In genomic region chr8:125128305-125128704, GRCm38 (mm10) we compare ENCODE assay signal across 8 mouse cellular contexts.
DNase-seq lines count a peak whose midpoint lies in the region; ATAC-seq and TF ChIP-seq lines count a peak whose summit lies in the region.
"Had no signal": no experiment of that assay in that cellular context is flagged by ENCODE, and none has a peak within 500 bp of the region (broad histone marks: within the 10 kb centered on the region; RNA-seq: fewer than 3 reads in every experiment).

No protein-coding gene starts in this region.

- H3K27me3 ChIP-seq in kidney, embryonic 15.5 days, result peaks cover 7% of the 10 kb centered on the region; the same call in 1 of the 2 replicates
- no peaks in the 10 kb centered on the region for H3K27me3 ChIP-seq in lung, embryonic 14.5 days (ENCODE audit: insufficient read depth, low read length)

- ATAC-seq in kidney, embryonic 15.5 days (replicated peaks; ENCODE audit: low FRiP score), result no peak
- no peak; the same call in 1 of the 2 replicates for ATAC-seq in lung, embryonic 14.5 days (ENCODE audit: insufficient read depth)

- H3K9ac ChIP-seq in kidney, embryonic 15.5 days, result no peak overlapping the region
- no peak overlapping the region for H3K9ac ChIP-seq in ES-E14 (ENCODE audit: insufficient read depth, low read depth, low read length, poor library complexity, severe bottlenecking)
- no peak overlapping the region for H3K9ac ChIP-seq in lung, embryonic 14.5 days
- H3K9ac ChIP-seq: midbrain, embryonic 12.5 days had no signal

- H3K4me3 ChIP-seq in kidney, embryonic 15.5 days (replicated peaks), result no peak overlapping the region
- H3K4me3 ChIP-seq in ES-E14 (ENCODE audit: insufficient read depth in 1 of 2, low read depth in 1 of 2, low read length in 2 of 2, poor library complexity in 1 of 2, severe bottlenecking in 1 of 2), result no peak overlapping the region
- H3K4me3 ChIP-seq in lung, embryonic 14.5 days (ENCODE audit: low read depth, low read length), result no peak overlapping the region
- H3K4me3 ChIP-seq: midbrain, embryonic 12.5 days had no signal

- H3K4me1 ChIP-seq in kidney, embryonic 15.5 days, result peaks cover 7% of the 10 kb centered on the region; the same call in 1 of the 2 replicates
- H3K4me1 ChIP-seq in ES-E14 (ENCODE audit: control insufficient read depth in 2 of 2, insufficient read depth in 2 of 2, low read length in 2 of 2, poor library complexity in 1 of 2), result no peaks in the 10 kb centered on the region
- no peaks in the 10 kb centered on the region for H3K4me1 ChIP-seq in lung, embryonic 14.5 days (ENCODE audit: insufficient read depth)
- H3K4me1 ChIP-seq: midbrain, embryonic 12.5 days had no signal

- H3K27ac ChIP-seq in kidney, embryonic 15.5 days, result no peak overlapping the region
- H3K27ac ChIP-seq in ES-E14 (ENCODE audit: insufficient read depth, low read depth, low read length, poor library complexity, severe bottlenecking), result no peak overlapping the region
- no peak overlapping the region for H3K27ac ChIP-seq in lung, embryonic 14.5 days (ENCODE audit: low read depth)
- H3K27ac ChIP-seq: midbrain, embryonic 12.5 days had no signal

- DNase-seq in kidney, adult 18-20 months, result peak; percentile 34
- DNase-seq in CD4-positive helper T cell, adult 2 months (ENCODE audit: low read depth, low spot score), result peak; percentile 31
- DNase-seq in ES-E14 (ENCODE audit: low read depth, low spot score), result peak; percentile 19
- peak; percentile 49 for DNase-seq in embryo, embryonic 11.5 days (ENCODE audit: low read depth, low spot score)
- peak; percentile 88 for DNase-seq in lung, embryonic 14.5 days
- peak; percentile 38 for DNase-seq in thymus, postnatal 14 days

- 26% methylated on average over 6 of the region's 6 CpGs for WGBS in kidney, embryonic 15.5 days
- 18% methylated on average over 6 of the region's 6 CpGs for WGBS in lung, embryonic 14.5 days

- TF ChIP-seq CTCF in lung, embryonic 14.5 days (IDR thresholded peaks at IDR 0.05; ENCODE audit: low read depth), result peak; percentile 85

- no peak overlapping the region for H3K4me2 ChIP-seq in kidney, embryonic 15.5 days
- H3K4me2 ChIP-seq in lung, embryonic 14.5 days, result no peak overlapping the region
- H3K4me2 ChIP-seq: midbrain, embryonic 12.5 days had no signal

- in situ Hi-C loops in ES-E14 (cut with MboI; ENCODE audit: low sequenced_read_pairs in 2 of 2, unreplicated experiment in 2 of 2), result no loop called here

- no peaks in the 10 kb centered on the region for H3K36me3 ChIP-seq in kidney, embryonic 15.5 days
- no peaks in the 10 kb centered on the region for H3K36me3 ChIP-seq in ES-E14 (ENCODE audit: control insufficient read depth, insufficient read depth, low read length, poor library complexity, severe bottlenecking)
- H3K36me3 ChIP-seq in lung, embryonic 14.5 days (ENCODE audit: insufficient read depth), result no peaks in the 10 kb centered on the region
- H3K36me3 ChIP-seq: midbrain, embryonic 12.5 days had no signal

- no peaks in the 10 kb centered on the region for H3K9me3 ChIP-seq in kidney, embryonic 15.5 days (replicated peaks)
- H3K9me3 ChIP-seq in ES-E14 (ENCODE audit: control insufficient read depth, insufficient read depth, low read depth, low read length), result no peaks in the 10 kb centered on the region
- H3K9me3 ChIP-seq in lung, embryonic 14.5 days (ENCODE audit: low read depth, low read length), result no peaks in the 10 kb centered on the region
- H3K9me3 ChIP-seq: midbrain, embryonic 12.5 days had no signal

TF ChIP-seq in ES-E14, 5 proteins besides CTCF, POLR2A, EP300 and RAD21:
- TF ChIP-seq CHD2 (IDR thresholded peaks at IDR 0.05; ENCODE audit: low read depth, low read length) (no peak), ZC3H11A (IDR thresholded peaks at IDR 0.05; ENCODE audit: borderline replicate concordance, low read depth, low read length) (peak; percentile 10; the same call in 1 of the 2 replicates)

Comparison
In these comparisons a context has a peak if more than half of its experiments do, and no peak if none do; other contexts are left out.
1. DNase-seq: peak in every context shown above with its lines; median percentile 88 in lung, embryonic 14.5 days; 49 in embryo, embryonic 11.5 days; 38 in thymus, postnatal 14 days; 34 in kidney, adult 18-20 months; 31 in CD4-positive helper T cell, adult 2 months; 19 in ES-E14.